Mouse (Mus musculus) erythroblast, adult 5-6 weeks (primary cell): ENCODE results near the gene Igsf10. TPM values are rescaled to one million over a fixed set of nuclear protein-coding genes. Genes with fewer than 3 reads are reported as not detected.

Experiments
- ATAC-seq: replicated peaks from 2 replicates; pipeline ENCODE4 v1.8.0; 2016; ENCODE audit warnings: moderate number of reproducible peaks, mild to moderate bottlenecking, moderate TSS enrichment, inconsistent platforms; ENCODE audit not compliant: poor library complexity, low FRiP score, severe bottlenecking
- total RNA-seq, 2 experiments: library from RNA; stranded (forward) in 1 of 2; stranded (reverse) in 1 of 2; fragments of 150-400 nt in 1 of 2; fragments of 200-764, 138-1000 nt in 1 of 2; gene quantifications; 2 replicates each; pipeline versions ENCODE4 v1.2.3 to v1.2.4; 2015 to 2017; ENCODE audit warnings: low replicate concordance in 2 of 2

Gene Igsf10
- total RNA-seq, 2 experiments from 2014 or later = not detected

GRCm38 (mm10) chr3:59295699-59296562 is 48.3 kb downstream of the Igsf10 start:
- ATAC-seq = no peak

GRCm38 (mm10) chr3:59293437-59294199 is 50.6 kb downstream of the Igsf10 start:
- ATAC-seq = no peak

GRCm38 (mm10) chr3:59290551-59290950 is 53.6 kb downstream of the Igsf10 start:
- ATAC-seq = no peak

- ATAC-seq = no peak
These were observed 65.6 kb downstream of the Igsf10 start for GRCm38 (mm10) chr3:59278620-59279019.

GRCm38 (mm10) chr3:59278254-59278533 is 66.0 kb downstream of the Igsf10 start:
- no peak for ATAC-seq

GRCm38 (mm10) chr3:59277502-59278253 is 66.5 kb downstream of the Igsf10 start:
- ATAC-seq = no peak

GRCm38 (mm10) chr3:59270811-59271210 is 73.4 kb downstream of the Igsf10 start:
- no peak for ATAC-seq

Other genes with a start within 250 kb of the Igsf10 start
- gene Gpr171, start 242.6 kb downstream of the Igsf10 start, total RNA-seq (2015; ENCODE audit: low replicate concordance) = 1.3 and 1.9 TPM in 2 replicates
- gene Gpr171, start 242.6 kb downstream of the Igsf10 start, total RNA-seq (2017; ENCODE audit: low replicate concordance) = 2.2 and 4.5 TPM in 2 replicates
- 0.96 and 4.0 TPM in 2 replicates for gene P2ry14, start 190.8 kb downstream of the Igsf10 start, total RNA-seq (2015; ENCODE audit: low replicate concordance)
- 0.98 and 3.1 TPM in 2 replicates for gene P2ry14, start 190.8 kb downstream of the Igsf10 start, total RNA-seq (2017; ENCODE audit: low replicate concordance)
- gene Gpr87, start 149.3 kb downstream of the Igsf10 start, total RNA-seq (2015; ENCODE audit: low replicate concordance) = not detected in 2 replicates
- gene Gpr87, start 149.3 kb downstream of the Igsf10 start, total RNA-seq (2017; ENCODE audit: low replicate concordance) = not detected in 2 replicates
- 1.7 and 9.8 TPM in 2 replicates for gene P2ry13, start 133.5 kb downstream of the Igsf10 start, total RNA-seq (2015; ENCODE audit: low replicate concordance)
- 1.7 and 2.2 TPM in 2 replicates for gene P2ry13, start 133.5 kb downstream of the Igsf10 start, total RNA-seq (2017; ENCODE audit: low replicate concordance)
- gene P2ry12, start 81.5 kb downstream of the Igsf10 start, total RNA-seq (2015; ENCODE audit: low replicate concordance) = 3.3 and 4.2 TPM in 2 replicates
- gene P2ry12, start 81.5 kb downstream of the Igsf10 start, total RNA-seq (2017; ENCODE audit: low replicate concordance) = 0.68 TPM in 1 of 2 replicates, not detected in the other